Mouse (Mus musculus) olfactory bulb, adult 2 months (tissue): ENCODE results near the gene Cdh11.

Experiments used
- CTCF ChIP-seq: fragments of 200-500 bp; IDR thresholded peaks from 2 replicates; pipeline ENCODE4 v1.5.1; 2012; ENCODE audit warnings: low read depth, mild to moderate bottlenecking, low read length, moderate library complexity; ENCODE audit not compliant: insufficient read depth
- POLR2A ChIP-seq: fragments of 200-500 bp; IDR thresholded peaks from 2 replicates; pipeline ENCODE4 v1.6.1; 2012; ENCODE audit warnings: mild to moderate bottlenecking, low read depth, low read length, moderate library complexity; ENCODE audit not compliant: insufficient read depth

DNA sequence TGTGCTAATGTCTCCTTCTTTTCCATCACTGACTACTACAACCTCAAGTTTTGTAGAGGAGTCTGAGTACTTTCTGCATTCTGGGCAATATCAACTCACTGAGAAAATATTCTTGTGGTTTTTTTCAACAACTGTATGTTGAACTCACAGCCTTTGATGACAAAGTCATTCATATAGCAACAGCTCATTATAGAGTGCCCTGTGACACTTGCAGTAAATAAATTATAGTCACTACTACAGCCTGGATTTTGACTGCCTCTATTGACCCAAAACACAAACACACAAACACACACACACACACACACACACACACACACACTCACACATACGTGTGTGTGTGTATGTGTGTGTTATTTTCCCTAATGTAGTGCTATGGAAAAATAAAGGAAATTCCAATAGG lies 10.8 kb downstream of the Cdh11 start:
- TF ChIP-seq POLR2A (no peak), CTCF (no peak)
